Mouse (Mus musculus): ENCODE data around the gene Evc2. TPM values are rescaled to one million over a fixed set of nuclear protein-coding genes. Genes with fewer than 3 reads are reported as not detected.

Gene Evc2
- polyA plus RNA-seq, 1 experiment from 2014 or later, result 19.1 TPM

DNA sequence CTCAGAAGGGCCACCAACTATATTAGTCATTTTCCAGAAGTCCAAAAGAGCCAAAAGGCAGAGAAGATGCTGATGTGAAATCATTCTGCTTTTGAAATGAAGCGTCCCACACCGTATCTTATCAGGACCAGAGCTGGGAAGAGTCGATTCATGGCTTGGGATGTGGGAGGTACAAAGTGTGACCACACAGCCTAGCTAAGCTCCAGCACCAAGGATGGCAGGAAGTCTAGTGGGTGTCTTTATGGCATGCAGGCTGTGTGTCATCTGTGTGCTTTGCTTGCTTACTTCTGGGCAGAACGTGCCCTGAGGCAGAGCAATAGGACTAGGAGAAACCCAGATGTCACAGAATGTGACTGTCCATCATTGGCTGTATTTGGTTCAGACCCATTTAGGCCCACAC, 17.5 kb upstream of the Evc2 start:
- Histone ChIP-seq H3K9me3 (ENCODE audit: control insufficient read depth, low read length) (no peaks in the 10 kb centered on the region; the same call in 1 of the 2 replicates), H3K27me3 (ENCODE audit: control insufficient read depth, insufficient read depth, low read length) (no peaks in the 10 kb centered on the region), H3K4me1 (replicated peaks; ENCODE audit: control insufficient read depth, insufficient read depth, low read length) (no peaks in the 10 kb centered on the region), H3K4me2 (ENCODE audit: low read depth, low read length, severe bottlenecking) (no peak overlapping the region), H3K36me3 (ENCODE audit: control insufficient read depth, insufficient read depth, low read length) (peaks cover 7% of the 10 kb centered on the region; the same call in 1 of the 2 replicates), H3K9ac (ENCODE audit: low read length) (no peak overlapping the region), H3K4me3 (ENCODE audit: low read depth, low read length) (no peak overlapping the region), H3K27ac (ENCODE audit: low read depth, low read length) (no peak overlapping the region)
- 95% methylated on average over 4 of the region's 4 CpGs for WGBS
- ATAC-seq (replicated peaks; ENCODE audit: low FRiP score) (no peak), DNase-seq (ENCODE audit: low spot score) (no peak)

- DNase-seq (ENCODE audit: low spot score), result no peak
- peaks cover 3% of the 10 kb centered on the region; the same call in 1 of the 2 replicates for H3K36me3 ChIP-seq (ENCODE audit: control insufficient read depth, insufficient read depth, low read length)
- H3K27ac ChIP-seq (ENCODE audit: low read depth, low read length), result no peak overlapping the region
- no peak for ATAC-seq (replicated peaks; ENCODE audit: low FRiP score)
- no peak overlapping the region for H3K9ac ChIP-seq (ENCODE audit: low read length)
- 91% methylated on average over 6 of the region's 6 CpGs for WGBS
- no peaks in the 10 kb centered on the region for H3K27me3 ChIP-seq (ENCODE audit: control insufficient read depth, insufficient read depth, low read length)
- H3K4me3 ChIP-seq (ENCODE audit: low read depth, low read length), result no peak overlapping the region
- no peak overlapping the region for H3K4me2 ChIP-seq (ENCODE audit: low read depth, low read length, severe bottlenecking)
- no peaks in the 10 kb centered on the region for H3K9me3 ChIP-seq (ENCODE audit: control insufficient read depth, low read length)
- no peaks in the 10 kb centered on the region for H3K4me1 ChIP-seq (replicated peaks; ENCODE audit: control insufficient read depth, insufficient read depth, low read length)
These were observed 11.6 kb upstream of the Evc2 start for GRCm38 (mm10) chr5:37326675-37327074.

GRCm38 (mm10) chr5:37330449-37331132, 7.7 kb upstream of the Evc2 start:
- Histone ChIP-seq H3K27ac (ENCODE audit: low read depth, low read length) (no peak overlapping the region), H3K36me3 (ENCODE audit: control insufficient read depth, insufficient read depth, low read length) (no peaks in the 10 kb centered on the region; the same call in 1 of the 2 replicates), H3K4me3 (ENCODE audit: low read depth, low read length) (no peak overlapping the region), H3K9me3 (ENCODE audit: control insufficient read depth, low read length) (no peaks in the 10 kb centered on the region), H3K4me1 (replicated peaks; ENCODE audit: control insufficient read depth, insufficient read depth, low read length) (no peaks in the 10 kb centered on the region; the same call in 1 of the 2 replicates), H3K4me2 (ENCODE audit: low read depth, low read length, severe bottlenecking) (no peak overlapping the region), H3K9ac (ENCODE audit: low read length) (no peak overlapping the region), H3K27me3 (ENCODE audit: control insufficient read depth, insufficient read depth, low read length) (no peaks in the 10 kb centered on the region)
- no peak for DNase-seq (ENCODE audit: low spot score)
- ATAC-seq (replicated peaks; ENCODE audit: low FRiP score), result no peak
- 80% methylated on average over 8 of the region's 8 CpGs for WGBS

DNA sequence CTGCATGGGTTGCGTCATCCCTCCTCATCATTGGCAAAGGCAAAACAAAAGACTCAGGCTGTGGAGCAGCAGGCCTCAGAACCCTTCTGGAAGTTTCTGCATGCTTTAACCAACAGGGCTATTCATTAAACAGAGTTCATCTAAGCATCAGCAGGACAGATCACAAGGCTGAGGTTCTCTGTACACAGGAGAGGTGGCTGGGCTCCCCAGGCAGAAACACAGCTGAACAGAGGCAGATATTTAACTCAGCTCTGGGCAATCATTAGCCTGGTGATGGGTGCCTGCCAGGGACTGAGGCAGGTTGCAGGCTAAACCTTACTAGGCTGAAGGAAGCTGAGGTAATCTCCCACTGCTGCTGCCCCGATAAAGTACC, 7.2 kb upstream of the Evc2 start:
- Histone ChIP-seq H3K9ac (ENCODE audit: low read length) (no peak overlapping the region), H3K36me3 (ENCODE audit: control insufficient read depth, insufficient read depth, low read length) (no peaks in the 10 kb centered on the region; the same call in 1 of the 2 replicates), H3K4me3 (ENCODE audit: low read depth, low read length) (no peak overlapping the region), H3K27ac (ENCODE audit: low read depth, low read length) (no peak overlapping the region), H3K27me3 (ENCODE audit: control insufficient read depth, insufficient read depth, low read length) (no peaks in the 10 kb centered on the region), H3K4me1 (replicated peaks; ENCODE audit: control insufficient read depth, insufficient read depth, low read length) (no peaks in the 10 kb centered on the region; the same call in 1 of the 2 replicates), H3K9me3 (ENCODE audit: control insufficient read depth, low read length) (no peaks in the 10 kb centered on the region), H3K4me2 (ENCODE audit: low read depth, low read length, severe bottlenecking) (no peak overlapping the region)
- ATAC-seq (replicated peaks; ENCODE audit: low FRiP score) (no peak), DNase-seq (ENCODE audit: low spot score) (no peak)
- WGBS, result 92% methylated on average over 2 of the region's 2 CpGs

GRCm38 (mm10) chr5:37332066-37332465, 6.2 kb upstream of the Evc2 start:
- DNase-seq (ENCODE audit: low spot score) (no peak), ATAC-seq (replicated peaks; ENCODE audit: low FRiP score) (no peak)
- Histone ChIP-seq H3K9me3 (ENCODE audit: control insufficient read depth, low read length) (no peaks in the 10 kb centered on the region), H3K27me3 (ENCODE audit: control insufficient read depth, insufficient read depth, low read length) (no peaks in the 10 kb centered on the region), H3K4me1 (replicated peaks; ENCODE audit: control insufficient read depth, insufficient read depth, low read length) (no peaks in the 10 kb centered on the region; the same call in none of the 2 replicates), H3K4me3 (ENCODE audit: low read depth, low read length) (no peak overlapping the region), H3K4me2 (ENCODE audit: low read depth, low read length, severe bottlenecking) (no peak overlapping the region), H3K9ac (ENCODE audit: low read length) (no peak overlapping the region), H3K27ac (ENCODE audit: low read depth, low read length) (no peak overlapping the region), H3K36me3 (ENCODE audit: control insufficient read depth, insufficient read depth, low read length) (no peaks in the 10 kb centered on the region; the same call in 1 of the 2 replicates)
- WGBS, result 84% methylated on average over 4 of the region's 4 CpGs

DNA sequence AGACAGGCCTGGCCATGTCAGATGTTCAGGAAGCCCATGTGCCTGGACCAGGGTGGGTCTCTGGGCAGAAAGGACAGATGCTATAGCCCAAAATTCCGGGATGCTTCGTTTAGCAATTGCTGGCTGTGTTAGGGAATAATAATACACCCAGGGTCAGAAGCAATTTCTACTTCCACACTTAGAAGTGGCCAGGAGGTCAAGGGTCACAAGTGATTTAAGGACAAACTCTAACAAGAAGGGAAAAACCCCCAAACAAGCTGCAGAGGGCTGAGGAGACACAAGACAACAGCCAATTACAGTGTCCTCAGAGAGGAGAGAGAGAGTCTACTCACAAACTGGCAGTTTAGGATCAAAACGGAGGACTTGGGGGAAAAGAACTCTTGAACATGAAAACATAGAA, 3.2 kb upstream of the Evc2 start:
- ATAC-seq (replicated peaks; ENCODE audit: low FRiP score) (no peak), DNase-seq (ENCODE audit: low spot score) (no peak)
- 65% methylated on average over 3 of the region's 3 CpGs for WGBS

DNA sequence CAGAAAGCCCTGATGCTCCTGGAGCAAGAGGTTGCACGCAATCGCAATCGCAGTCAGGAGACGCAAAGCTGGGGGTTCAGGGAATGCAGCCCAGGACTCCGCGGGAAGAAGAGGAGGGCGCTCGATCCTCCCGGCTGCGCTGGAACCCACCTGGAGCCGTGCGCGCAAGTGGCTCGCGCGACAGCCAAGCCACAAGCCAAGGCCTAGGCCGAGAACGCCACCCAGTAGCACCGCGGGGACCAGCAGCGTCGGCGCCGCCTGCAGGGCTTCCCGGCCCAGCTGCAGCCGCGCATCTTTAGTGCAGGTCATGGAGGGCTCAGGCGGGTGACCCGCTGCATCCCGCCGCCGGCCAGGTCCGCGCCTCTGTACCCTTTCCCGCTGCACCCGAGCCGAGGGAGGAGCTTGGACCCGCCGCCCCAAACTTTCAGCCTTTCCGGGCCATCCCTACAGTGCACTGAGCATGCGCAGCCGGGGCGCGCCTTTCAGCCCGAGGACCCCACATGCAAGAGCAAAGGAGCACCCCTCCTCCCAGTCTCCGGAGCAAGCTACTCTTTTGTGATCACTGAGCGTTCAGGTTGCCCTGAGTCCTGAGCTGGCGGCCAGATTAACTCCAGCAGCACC, 1.7 kb upstream of the Evc2 start, which contains the start of gene Evc:
Gene Evc (minus strand): TSS at position 410 of the 621 bp plus-strand sequence.
- Histone ChIP-seq H3K9ac (ENCODE audit: low read length) (peak within 1 kb of the TSS; percentile 81), H3K9me3 (ENCODE audit: control insufficient read depth, low read length) (no peaks in the 10 kb centered on the region), H3K27ac (ENCODE audit: low read depth, low read length) (no peak within 1 kb of the TSS), H3K4me2 (ENCODE audit: low read depth, low read length, severe bottlenecking) (peak within 1 kb of the TSS; percentile 74), H3K36me3 (ENCODE audit: control insufficient read depth, insufficient read depth, low read length) (no peaks in the 10 kb centered on the region; the same call in 1 of the 2 replicates), H3K4me1 (replicated peaks; ENCODE audit: control insufficient read depth, insufficient read depth, low read length) (peaks cover 20% of the 10 kb centered on the region), H3K27me3 (ENCODE audit: control insufficient read depth, insufficient read depth, low read length) (no peaks in the 10 kb centered on the region), H3K4me3 (ENCODE audit: low read depth, low read length) (peak within 1 kb of the TSS; percentile 53)
- DNase-seq (ENCODE audit: low spot score) (peak; percentile 92), ATAC-seq (replicated peaks; ENCODE audit: low FRiP score) (peak; percentile 84)
- under 1% methylated on average over 48 of the region's 48 CpGs for WGBS

More for the DNA sequence above, 3.2 kb upstream of the Evc2 start:
- Histone ChIP-seq H3K4me1 (replicated peaks; ENCODE audit: control insufficient read depth, insufficient read depth, low read length) (peaks cover 20% of the 10 kb centered on the region), H3K9ac (ENCODE audit: low read length) (no peak overlapping the region), H3K27ac (ENCODE audit: low read depth, low read length) (no peak overlapping the region), H3K9me3 (ENCODE audit: control insufficient read depth, low read length) (no peaks in the 10 kb centered on the region), H3K4me2 (ENCODE audit: low read depth, low read length, severe bottlenecking) (no peak overlapping the region), H3K4me3 (ENCODE audit: low read depth, low read length) (no peak overlapping the region), H3K36me3 (ENCODE audit: control insufficient read depth, insufficient read depth, low read length) (no peaks in the 10 kb centered on the region; the same call in 1 of the 2 replicates), H3K27me3 (ENCODE audit: control insufficient read depth, insufficient read depth, low read length) (no peaks in the 10 kb centered on the region)

DNA sequence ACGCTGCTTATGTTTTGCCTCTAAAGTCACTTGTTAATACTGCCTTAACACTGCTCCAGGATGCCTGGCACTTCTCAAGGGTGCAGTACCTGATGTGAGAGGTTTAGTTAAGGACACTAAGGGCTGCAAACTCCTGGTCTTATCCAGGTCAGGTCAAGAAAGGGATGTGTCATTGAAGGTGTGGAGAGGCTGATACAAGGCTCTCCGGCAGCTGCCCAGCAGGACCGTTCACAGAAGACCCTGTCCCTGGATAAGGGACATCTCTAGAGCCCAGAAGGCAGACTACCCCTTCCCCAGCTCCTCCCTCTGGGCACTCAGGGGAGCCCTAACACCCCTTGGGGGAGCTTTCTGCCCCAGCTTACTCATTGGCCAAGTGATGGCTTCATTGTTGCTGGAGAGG, 603 bp upstream of the Evc2 start:
- ATAC-seq (replicated peaks; ENCODE audit: low FRiP score) (peak; percentile 1; the same call in 1 of the 2 replicates), DNase-seq (ENCODE audit: low spot score) (peak; percentile 50)
- WGBS, result 69% methylated on average over 3 of the region's 3 CpGs
- Histone ChIP-seq H3K27ac (ENCODE audit: low read depth, low read length) (no peak overlapping the region; the same call in 1 of the 2 replicates), H3K4me2 (ENCODE audit: low read depth, low read length, severe bottlenecking) (peak overlapping the region; percentile 74; the same call in 1 of the 2 replicates), H3K36me3 (ENCODE audit: control insufficient read depth, insufficient read depth, low read length) (no peaks in the 10 kb centered on the region; the same call in 1 of the 2 replicates), H3K4me3 (ENCODE audit: low read depth, low read length) (no peak overlapping the region), H3K9ac (ENCODE audit: low read length) (peak overlapping the region; percentile 63; the same call in 1 of the 2 replicates), H3K9me3 (ENCODE audit: control insufficient read depth, low read length) (no peaks in the 10 kb centered on the region), H3K27me3 (ENCODE audit: control insufficient read depth, insufficient read depth, low read length) (no peaks in the 10 kb centered on the region), H3K4me1 (replicated peaks; ENCODE audit: control insufficient read depth, insufficient read depth, low read length) (peaks cover 20% of the 10 kb centered on the region)
